Comparison of ENCODE assay signal across 10 mouse cellular contexts in the genomic region with DNA sequence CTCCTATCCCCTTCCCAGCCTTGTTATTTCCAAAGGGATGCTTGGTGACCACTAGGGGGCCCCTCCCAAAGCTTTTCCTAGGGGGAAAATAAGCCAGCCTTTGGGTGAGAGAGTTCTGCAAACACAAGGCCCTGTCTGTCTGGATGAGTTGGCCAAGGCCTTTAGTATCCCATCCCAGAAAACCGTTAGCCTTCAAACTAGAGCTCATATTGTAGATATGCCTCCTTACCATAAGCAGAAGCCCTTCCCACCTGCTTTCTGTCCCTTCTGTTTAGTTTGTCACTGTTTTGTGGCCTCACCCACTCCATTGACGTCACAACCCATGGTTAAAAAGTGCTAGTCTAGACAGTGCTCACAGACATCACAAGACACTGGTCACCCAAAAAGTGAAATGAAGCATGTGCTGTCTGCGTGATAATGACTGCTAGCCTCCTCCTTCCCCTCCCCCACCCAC. TPM values are rescaled to one million over a fixed set of nuclear protein-coding genes. Genes with fewer than 3 reads are reported as not detected.
A peak's percentile ranks its signal among the peaks of the same experiment; 100 is the strongest.
DNase-seq lines count a peak whose midpoint lies in the region; ATAC-seq lines count a peak whose summit lies in the region.
"Had no signal": no experiment of that assay in that cellular context is flagged by ENCODE, and none has a peak within 500 bp of the region (broad histone marks: within the 10 kb centered on the region; RNA-seq: fewer than 3 reads in every experiment).

No protein-coding gene starts in this region.

- no peak overlapping the region for H3K9ac ChIP-seq in neural tube, embryonic 11.5 days (ENCODE audit: low read length)
- H3K9ac ChIP-seq: embryonic facial prominence, embryonic 15.5 days; limb, embryonic 13.5 days had no signal

- DNase-seq in cerebellum, adult 9-10 months, result peak; percentile 33
- DNase-seq in cerebellum, adult 11 months, result no peak
- DNase-seq in neural tube, embryonic 11.5 days (ENCODE audit: low spot score), result peak; percentile 51
- no peak for DNase-seq in neural tube, embryonic 10.5 days (ENCODE audit: extremely low spot score, low spot score)
- peak; percentile 55 to 67 for DNase-seq in heart, postnatal 10 days
- DNase-seq in left cerebral cortex, postnatal 36 days (ENCODE audit: low spot score in 2 of 2), result peak; percentile 29 to 37
- DNase-seq in retina, embryonic 14.5 days (ENCODE audit: low spot score), result peak; percentile 76
- DNase-seq in thymus, postnatal 36 days, result no peak

- H3K27me3 ChIP-seq in neural tube, embryonic 11.5 days (ENCODE audit: control insufficient read depth, insufficient read depth, low read length), result no peaks in the 10 kb centered on the region
- H3K27me3 ChIP-seq: embryonic facial prominence, embryonic 15.5 days; limb, embryonic 13.5 days had no signal

- H3K4me2 ChIP-seq in neural tube, embryonic 11.5 days (ENCODE audit: low read depth), result no peak overlapping the region
- H3K4me2 ChIP-seq: embryonic facial prominence, embryonic 15.5 days; limb, embryonic 13.5 days had no signal

- H3K4me3 ChIP-seq in neural tube, embryonic 11.5 days (ENCODE audit: low read depth, low read length), result no peak overlapping the region
- H3K4me3 ChIP-seq: embryonic facial prominence, embryonic 15.5 days; limb, embryonic 13.5 days had no signal

- no peaks in the 10 kb centered on the region for H3K4me1 ChIP-seq in neural tube, embryonic 11.5 days (ENCODE audit: control insufficient read depth, insufficient read depth, low read length)
- H3K4me1 ChIP-seq: limb, embryonic 13.5 days had no signal

- H3K9me3 ChIP-seq in neural tube, embryonic 11.5 days (ENCODE audit: control insufficient read depth, low read length), result no peaks in the 10 kb centered on the region
- H3K9me3 ChIP-seq: embryonic facial prominence, embryonic 15.5 days; limb, embryonic 13.5 days had no signal

- intact Hi-C loops in heart, postnatal 10 days (cut with DNase I), result loop anchor here (1.0 to 5.0 kb wide), 4 partner anchors 92 to 350 kb away; a partner anchor contains a TSS
- intact Hi-C loops in left cerebral cortex, postnatal 36 days (cut with DNase I), result loop anchor here (1.0 to 5.0 kb wide), 3 partner anchors 92 to 235 kb away; a partner anchor contains a TSS

- 80% methylated on average over 3 of the region's 3 CpGs for WGBS in neural tube, embryonic 11.5 days

- ATAC-seq in neural tube, embryonic 11.5 days (ENCODE audit: insufficient read depth, low FRiP score, low TSS enrichment), result no peak

- no peaks in the 10 kb centered on the region for H3K36me3 ChIP-seq in neural tube, embryonic 11.5 days (ENCODE audit: control insufficient read depth, insufficient read depth, low read length)

- no peak overlapping the region for H3K27ac ChIP-seq in neural tube, embryonic 11.5 days (ENCODE audit: low read depth, low read length)
- H3K27ac ChIP-seq: limb, embryonic 13.5 days had no signal

RNA-seq across cellular contexts. Expression of a gene that starts 29.5 kb away (rescaled TPM):
- polyA plus RNA-seq in neural tube, embryonic 11.5 days (2014; fragmentation: Nextera tagmentation; extraction: Ambion mirVana), result 34.8 and 37.5 TPM in 2 replicates
- 10 to 100 TPM; 19.5 to 24.1 TPM for total RNA-seq in heart, postnatal 10 days (2021)
- total RNA-seq in left cerebral cortex, postnatal 36 days (2021), result 10 to 100 TPM; 35.0 to 37.1 TPM

Comparison
In these comparisons a context has a peak if more than half of its experiments do, and no peak if none do; other contexts are left out.
1. DNase-seq: peak in cerebellum, adult 9-10 months (single experiment), neural tube, embryonic 11.5 days (single experiment), heart, postnatal 10 days (2 of 2), left cerebral cortex, postnatal 36 days (2 of 2) and retina, embryonic 14.5 days (single experiment); none in cerebellum, adult 11 months (single experiment), neural tube, embryonic 10.5 days (single experiment) and thymus, postnatal 36 days (0 of 2).